Mouse (Mus musculus): ENCODE data around the gene Ppp1ca. TPM values are rescaled to one million over a fixed set of nuclear protein-coding genes. Genes with fewer than 3 reads are reported as not detected.

Ppp1ca gene
- polyA plus RNA-seq (2012; rRNA removed), result 488 and 523 TPM in 2 replicates

GRCm38 (mm10) chr19:4191528-4192250 lies at the start of gene Ppp1ca:
Gene Ppp1ca (plus strand): TSS chr19:4192065.

GRCm38 (mm10) chr19:4143759-4144268 lies 48.1 kb upstream of the Ppp1ca start, which contains the start of gene Cabp4:
Gene Cabp4 (minus strand): TSS chr19:4144033.

DNA sequence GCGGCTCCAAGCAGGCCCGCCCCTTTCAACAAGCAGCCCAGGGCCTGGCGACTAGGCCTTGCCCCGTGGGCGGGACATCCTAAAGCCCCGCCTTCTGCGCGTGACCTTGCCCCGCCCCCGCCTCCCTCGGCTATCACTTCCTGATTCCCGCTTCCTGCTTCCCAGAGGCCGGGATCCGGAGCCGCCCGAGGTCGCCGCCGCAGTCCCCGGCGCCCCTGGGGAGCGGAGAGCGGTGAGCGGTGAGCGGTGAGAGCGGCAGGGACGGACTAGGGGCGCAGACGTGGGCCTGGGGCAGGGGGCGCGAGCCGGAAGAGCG lies 43.4 kb upstream of the Ppp1ca start, which contains the start of gene Coro1b:
Gene Coro1b (plus strand): TSS at position 129 of the 316 bp plus-strand sequence.

DNA sequence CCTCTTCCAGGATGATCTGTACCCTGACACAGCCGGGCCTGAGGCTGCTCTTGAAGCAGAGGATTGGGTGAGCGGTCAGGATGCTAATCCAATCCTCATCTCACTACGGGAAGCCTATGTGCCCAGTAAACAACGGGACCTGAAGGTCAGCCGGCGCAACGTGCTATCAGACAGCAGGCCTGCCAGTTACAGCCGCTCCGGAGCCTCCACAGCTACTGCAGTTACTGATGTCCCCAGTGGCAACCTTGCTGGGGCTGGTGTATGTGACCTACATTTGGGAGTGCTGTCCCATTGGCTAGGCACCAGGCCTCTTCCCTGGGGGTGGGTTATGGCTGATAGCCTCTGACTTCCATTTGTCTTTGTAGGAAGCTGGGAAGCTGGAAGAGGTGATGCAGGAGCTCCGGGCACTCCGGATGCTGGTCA lies 38.6 kb upstream of the Ppp1ca start, which contains the start of gene Ptprcap:
Gene Ptprcap (plus strand): TSS at position 373 of the 423 bp plus-strand sequence.

DNA sequence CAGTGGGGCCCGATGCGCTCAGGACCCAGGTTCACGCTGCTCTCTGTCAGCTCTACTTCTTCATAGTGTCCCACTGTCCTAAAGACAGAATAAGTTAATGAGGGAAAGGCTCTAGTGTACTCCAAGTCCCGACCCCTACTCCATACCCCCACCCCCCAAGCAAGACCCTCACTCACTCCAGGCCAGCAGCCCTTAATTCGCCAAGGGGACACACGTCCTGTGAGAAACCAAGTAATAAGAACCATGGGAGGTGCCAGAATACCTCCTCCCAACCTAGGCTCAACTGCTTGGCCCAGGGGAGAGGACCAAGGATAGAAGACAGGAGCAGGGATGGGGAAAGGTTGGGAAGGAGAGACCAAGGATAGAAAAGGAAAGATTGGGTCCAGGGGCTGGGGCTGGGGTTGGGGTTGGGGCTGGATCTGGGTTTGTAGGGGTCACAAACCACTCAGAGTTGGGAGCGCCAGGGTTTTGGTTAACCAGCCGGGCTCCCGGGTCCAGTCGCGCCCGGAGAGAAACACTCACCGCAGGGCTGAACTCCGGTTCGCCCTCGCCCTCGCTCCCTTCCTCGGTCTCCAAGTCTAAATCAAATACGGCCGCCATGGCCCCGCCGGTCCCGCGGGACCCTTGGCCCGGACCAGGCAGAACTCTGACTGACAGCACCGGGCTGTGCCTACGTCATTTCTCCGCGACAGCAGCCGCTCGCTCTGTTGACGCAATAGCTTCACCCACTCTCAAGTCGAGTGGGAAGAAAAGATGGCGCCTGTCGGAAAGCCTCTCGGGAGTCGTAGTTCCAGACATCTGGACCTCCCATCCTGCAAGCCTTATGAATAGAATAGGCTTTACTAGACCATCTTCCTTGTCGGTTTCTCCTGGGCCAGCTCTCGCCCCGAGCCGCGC lies 29.0 kb upstream of the Ppp1ca start, which contains the start of gene Rps6kb2:
Gene Rps6kb2 (minus strand): TSS at position 709 of the 897 bp plus-strand sequence.

GRCm38 (mm10) chr19:4175368-4175947 lies 16.4 kb upstream of the Ppp1ca start, which contains the start of gene Carns1:
Gene Carns1 (minus strand): TSS chr19:4175479.

DNA sequence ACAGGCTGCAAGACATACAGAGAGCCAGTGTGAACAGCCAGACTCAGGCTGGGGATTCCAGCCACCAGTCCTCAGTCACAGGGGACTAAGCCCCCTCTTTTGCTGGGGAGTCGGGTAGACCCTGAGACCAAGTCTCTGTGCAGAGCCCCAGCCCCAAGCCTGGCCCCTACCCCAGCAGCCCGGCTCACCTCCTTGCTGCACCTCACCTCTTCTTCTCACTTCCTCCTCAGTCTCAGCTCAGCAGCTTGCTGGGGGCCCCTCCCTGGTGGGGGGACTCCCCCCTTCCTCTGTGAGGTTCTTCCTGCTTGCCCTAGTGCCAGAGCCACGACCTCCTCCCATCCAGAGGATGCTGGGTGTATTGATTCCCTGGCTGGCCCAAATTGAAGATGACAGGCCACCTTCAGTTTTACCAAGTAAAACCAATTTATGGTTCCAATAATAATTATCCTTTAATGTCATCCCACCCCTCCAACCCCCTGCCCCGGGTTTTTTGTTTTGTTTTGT lies 982 bp upstream of the Ppp1ca start, which contains the start of gene Tbc1d10c:
Gene Tbc1d10c (minus strand): TSS at position 454 of the 504 bp plus-strand sequence.

GRCm38 (mm10) chr19:4201291-4201909 lies 9.5 kb downstream of the Ppp1ca start, which contains the start of gene Rad9a:
Gene Rad9a (minus strand): TSS chr19:4201662.

GRCm38 (mm10) chr19:4214071-4214770 lies 22.4 kb downstream of the Ppp1ca start, which contains the start of the genes Clcf1 and AC109138.7:
Gene Clcf1 (plus strand): TSS chr19:4214238.
Gene AC109138.7 (plus strand): TSS chr19:4214357.

DNA sequence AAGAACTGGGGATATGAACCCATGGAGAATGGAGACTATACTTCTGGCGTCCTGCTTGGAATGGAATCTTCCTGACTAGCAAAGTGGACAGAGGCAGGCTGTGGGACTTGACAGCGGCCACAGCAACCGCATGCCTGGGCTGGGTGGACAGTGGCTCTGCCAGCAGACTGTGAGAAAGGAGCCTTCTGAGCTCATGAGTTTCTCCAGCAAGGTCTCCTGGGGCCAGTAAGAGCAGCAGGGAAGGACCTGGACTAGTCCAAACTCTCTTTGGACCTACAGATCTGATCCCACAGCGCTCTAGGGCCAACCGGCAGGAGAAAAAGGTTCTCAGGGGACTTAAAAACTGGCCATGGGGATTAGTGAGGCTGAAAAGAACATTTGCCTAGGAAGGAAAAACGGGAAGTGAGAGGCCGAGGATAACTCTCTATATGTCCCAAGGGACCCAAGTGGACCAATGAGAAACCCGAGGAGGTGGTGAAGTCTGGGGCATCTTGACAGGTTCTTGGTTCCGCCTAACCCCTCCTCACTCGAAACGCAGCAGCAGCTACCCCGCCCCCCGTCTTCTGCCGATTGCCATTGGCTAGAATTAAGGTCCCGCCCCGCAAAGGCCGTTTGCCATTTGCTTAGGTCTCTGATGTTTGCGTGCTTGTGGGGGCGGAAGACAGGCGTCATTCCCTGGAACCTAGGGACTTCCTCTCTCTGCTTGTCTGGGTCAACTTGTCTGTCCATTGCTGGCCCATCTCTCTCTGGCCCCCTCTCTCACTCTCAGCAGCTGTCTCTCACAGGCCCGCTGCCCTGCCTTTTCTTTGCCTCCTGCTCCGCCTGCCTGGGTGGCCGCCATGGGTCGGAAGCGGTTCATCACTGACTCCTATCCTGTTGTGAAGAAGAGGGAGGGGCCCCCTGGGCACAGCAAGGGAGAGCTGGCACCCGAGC lies 39.7 kb downstream of the Ppp1ca start, which contains the start of gene Pold4:
Gene Pold4 (plus strand): TSS at position 647 of the 933 bp plus-strand sequence.

Other genes with a start within 250 kb of the Ppp1ca start
- 0.15 and 0.35 TPM in 2 replicates for gene Aldh3b3, start 233.4 kb upstream of the Ppp1ca start, polyA plus RNA-seq (2012; rRNA removed)
- gene Aldh3b2, start 219.7 kb upstream of the Ppp1ca start, polyA plus RNA-seq (2012; rRNA removed), result 14.5 and 14.7 TPM in 2 replicates
- 55.2 and 55.9 TPM in 2 replicates for gene Acy3, start 205.5 kb upstream of the Ppp1ca start, polyA plus RNA-seq (2012; rRNA removed)
- gene Tbx10, start 199.3 kb upstream of the Ppp1ca start, polyA plus RNA-seq (2012; rRNA removed), result not detected in 2 replicates
- 18.7 and 25.7 TPM in 2 replicates for gene Nudt8, start 191.5 kb upstream of the Ppp1ca start, polyA plus RNA-seq (2012; rRNA removed)
- 2.1 and 2.5 TPM in 2 replicates for gene Gm49405, start 191.4 kb upstream of the Ppp1ca start, polyA plus RNA-seq (2012; rRNA removed)
- 10.8 and 11.5 TPM in 2 replicates for gene Doc2g, start 188.8 kb upstream of the Ppp1ca start, polyA plus RNA-seq (2012; rRNA removed)
- gene Ndufv1, start 179.3 kb upstream of the Ppp1ca start, polyA plus RNA-seq (2012; rRNA removed), result 185 and 192 TPM in 2 replicates
- 871 and 970 TPM in 2 replicates for gene Gstp1, start 154.1 kb upstream of the Ppp1ca start, polyA plus RNA-seq (2012; rRNA removed)
- 192 and 247 TPM in 2 replicates for gene Gstp2, start 146.0 kb upstream of the Ppp1ca start, polyA plus RNA-seq (2012; rRNA removed)
- gene Gstp3, start 132.5 kb upstream of the Ppp1ca start, polyA plus RNA-seq (2012; rRNA removed), result 8.4 and 8.5 TPM in 2 replicates
- gene Cabp2, start 110.5 kb upstream of the Ppp1ca start, polyA plus RNA-seq (2012; rRNA removed), result 2.5 TPM in 1 of 2 replicates, not detected in the other
- gene Cdk2ap2, start 94.9 kb upstream of the Ppp1ca start, polyA plus RNA-seq (2012; rRNA removed), result 321 and 393 TPM in 2 replicates
- gene Pitpnm1, start 92.1 kb upstream of the Ppp1ca start, polyA plus RNA-seq (2012; rRNA removed), result 133 and 136 TPM in 2 replicates
- 65.0 and 68.8 TPM in 2 replicates for gene Aip, start 66.2 kb upstream of the Ppp1ca start, polyA plus RNA-seq (2012; rRNA removed)
- gene Gpr152, start 52.3 kb upstream of the Ppp1ca start, polyA plus RNA-seq (2012; rRNA removed), result 0.02 and 0.05 TPM in 2 replicates
- 0.15 and 0.28 TPM in 2 replicates for gene Cabp4, start 48.0 kb upstream of the Ppp1ca start, polyA plus RNA-seq (2012; rRNA removed)
- 657 and 730 TPM in 2 replicates for gene Coro1b, start 43.4 kb upstream of the Ppp1ca start, polyA plus RNA-seq (2012; rRNA removed)
- 74.8 and 129 TPM in 2 replicates for gene Ptprcap, start 38.5 kb upstream of the Ppp1ca start, polyA plus RNA-seq (2012; rRNA removed)
- gene Rps6kb2, start 28.7 kb upstream of the Ppp1ca start, polyA plus RNA-seq (2012; rRNA removed), result 38.0 and 53.9 TPM in 2 replicates
- 5.3 and 9.0 TPM in 2 replicates for gene Carns1, start 16.6 kb upstream of the Ppp1ca start, polyA plus RNA-seq (2012; rRNA removed)
- 9.9 and 10.0 TPM in 2 replicates for gene Tbc1d10c, start 781 bp upstream of the Ppp1ca start, polyA plus RNA-seq (2012; rRNA removed)
- gene Rad9a, start 9.6 kb downstream of the Ppp1ca start, polyA plus RNA-seq (2012; rRNA removed), result 15.7 and 22.4 TPM in 2 replicates
- 8.3 and 14.8 TPM in 2 replicates for gene Clcf1, start 22.2 kb downstream of the Ppp1ca start, polyA plus RNA-seq (2012; rRNA removed)
- not detected in 2 replicates for gene AC109138.7, start 22.3 kb downstream of the Ppp1ca start, polyA plus RNA-seq (2012; rRNA removed)
- 86.7 and 104 TPM in 2 replicates for gene Pold4, start 39.8 kb downstream of the Ppp1ca start, polyA plus RNA-seq (2012; rRNA removed)
- 188 and 216 TPM in 2 replicates for gene Ssh3, start 77.1 kb downstream of the Ppp1ca start, polyA plus RNA-seq (2012; rRNA removed)
- gene Ankrd13d, start 91.1 kb downstream of the Ppp1ca start, polyA plus RNA-seq (2012; rRNA removed), result 4.3 and 7.3 TPM in 2 replicates
- gene Grk2, start 114.2 kb downstream of the Ppp1ca start, polyA plus RNA-seq (2012; rRNA removed), result 120 and 123 TPM in 2 replicates
- 57.0 and 63.9 TPM in 2 replicates for gene Kdm2a, start 206.2 kb downstream of the Ppp1ca start, polyA plus RNA-seq (2012; rRNA removed)
- 23.4 and 23.7 TPM in 2 replicates for gene Rhod, start 247.4 kb downstream of the Ppp1ca start, polyA plus RNA-seq (2012; rRNA removed)